In the genomic region with DNA sequence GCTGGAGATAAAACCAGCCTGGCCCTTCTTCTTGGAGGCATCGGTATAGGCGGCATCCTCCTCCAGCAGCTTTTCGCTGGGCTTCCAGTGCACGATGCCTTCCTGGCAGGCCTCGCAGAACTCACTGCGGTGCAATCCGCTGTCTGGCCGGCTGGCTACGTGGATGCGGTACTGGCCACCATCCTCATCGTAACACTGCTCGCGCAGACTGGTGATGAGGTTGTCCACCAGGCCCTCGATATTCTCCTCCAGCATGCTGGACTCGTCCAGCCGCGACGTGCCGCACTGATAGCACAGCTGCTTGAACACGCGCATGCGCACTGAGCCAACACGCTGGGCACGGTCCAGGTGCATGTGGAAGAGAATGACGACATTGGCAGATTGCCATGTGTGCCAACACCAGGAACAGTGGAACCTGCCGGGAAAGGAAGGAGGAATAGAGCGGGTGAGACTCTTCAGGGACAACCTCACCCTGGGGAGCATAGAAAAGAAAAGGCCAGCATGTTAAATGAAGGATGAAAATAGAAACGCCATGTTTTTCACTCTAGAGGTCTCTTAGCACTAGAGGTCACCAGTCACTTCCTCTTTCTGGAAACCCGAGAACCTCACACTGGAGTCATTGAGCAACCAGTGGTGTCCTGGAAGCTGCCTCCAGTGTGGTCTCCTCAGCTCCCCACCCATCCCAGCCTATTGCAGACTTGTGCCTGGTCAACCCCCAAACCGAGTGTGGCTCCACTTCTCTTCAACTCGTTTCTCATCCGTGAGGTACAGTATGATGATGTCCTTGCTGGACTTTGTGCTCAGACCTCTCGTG, we compare ENCODE assay signal across 22 mouse cellular contexts. TPM values are rescaled to one million over a fixed set of nuclear protein-coding genes. Genes with fewer than 3 reads are reported as not detected.
DNase-seq lines count a peak whose midpoint lies in the region; TF ChIP-seq lines count a peak whose summit lies in the region.
"Had no signal": no experiment of that assay in that cellular context is flagged by ENCODE, and none has a peak within 500 bp of the region (broad histone marks: within the 10 kb centered on the region; RNA-seq: fewer than 3 reads in every experiment).

No protein-coding gene starts in this region.

- no peak overlapping the region for H3K4me3 ChIP-seq in gastrocnemius, adult 2 months
- H3K4me3 ChIP-seq: embryonic facial prominence, embryonic 12.5 days; heart, embryonic 13.5 days; limb, embryonic 10.5 days; liver, embryonic 13.5 days; lung, embryonic 15.5 days; midbrain, embryonic 10.5 days; neural tube, embryonic 15.5 days; stomach, embryonic 15.5 days had no signal

- TF ChIP-seq CTCF in gastrocnemius, adult 2 months (IDR thresholded peaks at IDR 0.05), result no peak

- H3K27ac ChIP-seq in gastrocnemius, adult 2 months, result no peak overlapping the region
- H3K27ac ChIP-seq: embryonic facial prominence, embryonic 12.5 days; heart, embryonic 13.5 days; limb, embryonic 10.5 days; liver, embryonic 13.5 days; lung, embryonic 15.5 days; midbrain, embryonic 10.5 days; neural tube, embryonic 15.5 days; stomach, embryonic 15.5 days had no signal

- peak; percentile 22 for DNase-seq in gastrocnemius, adult 2 months
- DNase-seq in gastrocnemius, postnatal 25 days, result no peak
- DNase-seq in lung, postnatal 25 days (ENCODE audit: low spot score), result peak; percentile 3
- DNase-seq in lung, postnatal 14 days, result no peak
- peak; percentile 41 for DNase-seq in R1 (ENCODE audit: low read depth, low spot score)
- peak; percentile 9 to 13 for DNase-seq in monocyte, adult 2 months (ENCODE audit: low read depth in 1 of 2, low spot score in 2 of 2)
- no peak for DNase-seq in natural killer cell, adult 2 months (ENCODE audit: low spot score in 2 of 2)
- no peak for DNase-seq in layer of hippocampus, adult 9-10 months (ENCODE audit: low spot score)
- DNase-seq: cerebellum, adult 11-12 months; heart, postnatal 4 days; layer of hippocampus, postnatal 36 days; liver, embryonic 13.5 days; thymus, postnatal 14 days had no signal

- intact Hi-C loops in gastrocnemius, adult 2 months (cut with DNase I), result no loop called here

RNA-seq across cellular contexts. Expression of gene Rtp2, which starts 4.7 kb away (rescaled TPM):
- total RNA-seq in gastrocnemius, adult 2 months (2021), result not detected
- not detected for total RNA-seq in gastrocnemius, postnatal 25 days (2021)
- total RNA-seq: G1E; gastrocnemius, postnatal 4 days; heart, postnatal 4 days had no signal

RNA-seq across cellular contexts. Expression of gene Sst, which starts 36.8 kb away (rescaled TPM):
- total RNA-seq in gastrocnemius, adult 2 months (2021), result not detected
- total RNA-seq in gastrocnemius, postnatal 25 days (2021), result not detected
- total RNA-seq: G1E; gastrocnemius, postnatal 4 days; heart, postnatal 4 days had no signal

Comparison
In these comparisons a context has a peak if more than half of its experiments do, and no peak if none do; other contexts are left out.
1. DNase-seq: peak in gastrocnemius, adult 2 months (single experiment), lung, postnatal 25 days (single experiment), R1 (single experiment) and monocyte, adult 2 months (2 of 2); none in gastrocnemius, postnatal 25 days (single experiment), lung, postnatal 14 days (single experiment), natural killer cell, adult 2 months (0 of 2) and layer of hippocampus, adult 9-10 months (single experiment).